Mouse (Mus musculus): ENCODE data around the gene Ube2c. TPM values are rescaled to one million over a fixed set of nuclear protein-coding genes. Genes with fewer than 3 reads are reported as not detected.
A peak's percentile ranks its signal among the peaks of the same experiment; 100 is the strongest.

Gene Ube2c
- total RNA-seq, 1 experiment: 159 TPM

- H3K36me3 ChIP-seq (ENCODE audit: control insufficient read depth, insufficient read depth, low read length, poor library complexity, severe bottlenecking): peaks cover 72% of the 10 kb centered on the region
- TF ChIP-seq CHD2 (IDR thresholded peaks at IDR 0.05; ENCODE audit: low read depth, low read length) (no peak), ZNF384 (IDR thresholded peaks at IDR 0.05; ENCODE audit: low read depth, low read length) (no peak), MAFK (IDR thresholded peaks at IDR 0.05; ENCODE audit: insufficient read depth, low read depth, low read length) (no peak), HCFC1 (IDR thresholded peaks at IDR 0.05; ENCODE audit: borderline replicate concordance, insufficient read depth, low read length) (no peak), ZC3H11A (IDR thresholded peaks at IDR 0.05; ENCODE audit: borderline replicate concordance, low read depth, low read length) (no peak)
- no peak for DNase-seq (ENCODE audit: low read depth, low spot score)
- H3K4me1 ChIP-seq (ENCODE audit: control insufficient read depth in 2 of 2, insufficient read depth in 2 of 2, low read length in 2 of 2, poor library complexity in 1 of 2): peaks cover 2 to 3% of the 10 kb centered on the region in 2 experiments; a peak in 1 of 4 replicates
- H3K9ac ChIP-seq (ENCODE audit: insufficient read depth, low read depth, low read length, poor library complexity, severe bottlenecking): no peak overlapping the region
- no peak overlapping the region for H3K27ac ChIP-seq (ENCODE audit: insufficient read depth, low read depth, low read length, poor library complexity, severe bottlenecking)
- in situ Hi-C loops (cut with MboI; ENCODE audit: low sequenced_read_pairs in 2 of 2, unreplicated experiment in 2 of 2): no loop called here
- H3K4me3 ChIP-seq (ENCODE audit: insufficient read depth in 1 of 2, low read depth in 1 of 2, low read length in 2 of 2, poor library complexity in 1 of 2, severe bottlenecking in 1 of 2): no peak overlapping the region
- no peaks in the 10 kb centered on the region for H3K9me3 ChIP-seq (ENCODE audit: control insufficient read depth, insufficient read depth, low read depth, low read length)
Observed at GRCm38 (mm10) chr2:164758692-164759091, 11.0 kb upstream of the Ube2c start.

GRCm38 (mm10) chr2:164760059-164760833 lies 9.5 kb upstream of the Ube2c start:
- Histone ChIP-seq H3K9ac (ENCODE audit: insufficient read depth, low read depth, low read length, poor library complexity, severe bottlenecking) (no peak overlapping the region), H3K27ac (ENCODE audit: insufficient read depth, low read depth, low read length, poor library complexity, severe bottlenecking) (no peak overlapping the region), H3K36me3 (ENCODE audit: control insufficient read depth, insufficient read depth, low read length, poor library complexity, severe bottlenecking) (peaks cover 69% of the 10 kb centered on the region), H3K9me3 (ENCODE audit: control insufficient read depth, insufficient read depth, low read depth, low read length) (no peaks in the 10 kb centered on the region), H3K4me1 (ENCODE audit: control insufficient read depth in 2 of 2, insufficient read depth in 2 of 2, low read length in 2 of 2, poor library complexity in 1 of 2) (peaks cover 2 to 3% of the 10 kb centered on the region in 2 experiments; a peak in 1 of 4 replicates), H3K4me3 (ENCODE audit: insufficient read depth in 1 of 2, low read depth in 1 of 2, low read length in 2 of 2, poor library complexity in 1 of 2, severe bottlenecking in 1 of 2) (no peak overlapping the region)
- DNase-seq (ENCODE audit: low read depth, low spot score): no peak
- in situ Hi-C loops (cut with MboI; ENCODE audit: low sequenced_read_pairs in 2 of 2, unreplicated experiment in 2 of 2): no loop called here
- no peak for TF ChIP-seq ZC3H11A (IDR thresholded peaks at IDR 0.05; ENCODE audit: borderline replicate concordance, low read depth, low read length)
- no peak for TF ChIP-seq MAFK (IDR thresholded peaks at IDR 0.05; ENCODE audit: insufficient read depth, low read depth, low read length)
- no peak for TF ChIP-seq ZNF384 (IDR thresholded peaks at IDR 0.05; ENCODE audit: low read depth, low read length)
- TF ChIP-seq HCFC1 (IDR thresholded peaks at IDR 0.05; ENCODE audit: borderline replicate concordance, insufficient read depth, low read length): no peak
- TF ChIP-seq CHD2 (IDR thresholded peaks at IDR 0.05; ENCODE audit: low read depth, low read length): no peak

- Histone ChIP-seq H3K4me3 (ENCODE audit: insufficient read depth in 1 of 2, low read depth in 1 of 2, low read length in 2 of 2, poor library complexity in 1 of 2, severe bottlenecking in 1 of 2) (no peak overlapping the region), H3K9me3 (ENCODE audit: control insufficient read depth, insufficient read depth, low read depth, low read length) (no peaks in the 10 kb centered on the region), H3K9ac (ENCODE audit: insufficient read depth, low read depth, low read length, poor library complexity, severe bottlenecking) (no peak overlapping the region), H3K36me3 (ENCODE audit: control insufficient read depth, insufficient read depth, low read length, poor library complexity, severe bottlenecking) (peaks cover 72% of the 10 kb centered on the region), H3K4me1 (ENCODE audit: control insufficient read depth in 2 of 2, insufficient read depth in 2 of 2, low read length in 2 of 2, poor library complexity in 1 of 2) (peaks cover 2 to 3% of the 10 kb centered on the region in 2 experiments; a peak in 1 of 4 replicates), H3K27ac (ENCODE audit: insufficient read depth, low read depth, low read length, poor library complexity, severe bottlenecking) (peak overlapping the region; percentile 30)
- TF ChIP-seq ZNF384 (IDR thresholded peaks at IDR 0.05; ENCODE audit: low read depth, low read length) (no peak), ZC3H11A (IDR thresholded peaks at IDR 0.05; ENCODE audit: borderline replicate concordance, low read depth, low read length) (no peak), HCFC1 (IDR thresholded peaks at IDR 0.05; ENCODE audit: borderline replicate concordance, insufficient read depth, low read length) (no peak), MAFK (IDR thresholded peaks at IDR 0.05; ENCODE audit: insufficient read depth, low read depth, low read length) (no peak), CHD2 (IDR thresholded peaks at IDR 0.05; ENCODE audit: low read depth, low read length) (no peak)
- in situ Hi-C loops (cut with MboI; ENCODE audit: low sequenced_read_pairs in 2 of 2, unreplicated experiment in 2 of 2): no loop called here
- DNase-seq (ENCODE audit: low read depth, low spot score): no peak
Observed at GRCm38 (mm10) chr2:164761502-164761901, 8.2 kb upstream of the Ube2c start.

- no peak for DNase-seq (ENCODE audit: low read depth, low spot score)
- Histone ChIP-seq H3K27ac (ENCODE audit: insufficient read depth, low read depth, low read length, poor library complexity, severe bottlenecking) (peak overlapping the region; percentile 30), H3K9me3 (ENCODE audit: control insufficient read depth, insufficient read depth, low read depth, low read length) (no peaks in the 10 kb centered on the region), H3K4me3 (ENCODE audit: insufficient read depth in 1 of 2, low read depth in 1 of 2, low read length in 2 of 2, poor library complexity in 1 of 2, severe bottlenecking in 1 of 2) (no peak overlapping the region), H3K4me1 (ENCODE audit: control insufficient read depth in 2 of 2, insufficient read depth in 2 of 2, low read length in 2 of 2, poor library complexity in 1 of 2) (peaks cover 2 to 3% of the 10 kb centered on the region in 2 experiments; a peak in 1 of 4 replicates), H3K9ac (ENCODE audit: insufficient read depth, low read depth, low read length, poor library complexity, severe bottlenecking) (no peak overlapping the region), H3K36me3 (ENCODE audit: control insufficient read depth, insufficient read depth, low read length, poor library complexity, severe bottlenecking) (peaks cover 70% of the 10 kb centered on the region)
- TF ChIP-seq ZC3H11A (IDR thresholded peaks at IDR 0.05; ENCODE audit: borderline replicate concordance, low read depth, low read length) (no peak), MAFK (IDR thresholded peaks at IDR 0.05; ENCODE audit: insufficient read depth, low read depth, low read length) (no peak), CHD2 (IDR thresholded peaks at IDR 0.05; ENCODE audit: low read depth, low read length) (no peak), HCFC1 (IDR thresholded peaks at IDR 0.05; ENCODE audit: borderline replicate concordance, insufficient read depth, low read length) (no peak), ZNF384 (IDR thresholded peaks at IDR 0.05; ENCODE audit: low read depth, low read length) (no peak)
- in situ Hi-C loops (cut with MboI; ENCODE audit: low sequenced_read_pairs in 2 of 2, unreplicated experiment in 2 of 2): no loop called here
Observed at GRCm38 (mm10) chr2:164761971-164762370, 7.7 kb upstream of the Ube2c start.

Data from ES-E14 (cell line).